Mouse (Mus musculus): ENCODE measurements around the gene Top3a. TPM values are rescaled to one million over a fixed set of nuclear protein-coding genes. Genes with fewer than 3 reads are reported as not detected.

Top3a gene
- polyA plus RNA-seq, 1 experiment, result 7.3 TPM

DNA sequence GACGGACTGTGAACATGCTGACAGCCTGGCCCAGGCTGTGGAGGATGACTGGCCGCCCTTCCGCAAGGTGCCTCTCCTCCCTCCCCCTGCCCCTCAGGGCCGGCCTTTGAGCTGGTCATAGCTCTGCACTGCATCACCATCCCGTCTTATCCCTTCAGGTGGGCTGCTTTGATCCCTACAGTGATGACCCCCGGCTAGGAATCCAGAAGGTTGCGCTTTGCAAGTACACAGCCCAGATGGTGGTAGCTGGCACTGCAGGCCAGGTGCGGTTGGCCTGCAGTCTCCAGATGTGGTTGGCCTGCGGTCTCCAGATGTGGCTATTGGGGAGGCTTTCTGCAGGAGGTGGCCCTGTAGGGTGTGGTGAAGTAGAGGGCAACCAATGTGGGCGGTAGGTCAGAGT lies 68.5 kb downstream of the Top3a start:
- no peaks in the 10 kb centered on the region; the same call in 1 of the 2 replicates for H3K4me1 ChIP-seq (ENCODE audit: control insufficient read depth, insufficient read depth, insufficient read length)
- H3K27me3 ChIP-seq (ENCODE audit: control insufficient read depth, insufficient read depth, low read length), result no peaks in the 10 kb centered on the region
- H3K27ac ChIP-seq (ENCODE audit: insufficient read depth, low read length), result no peak overlapping the region
- no peak overlapping the region for H3K4me3 ChIP-seq (ENCODE audit: extremely low read depth, insufficient read depth, insufficient read length)
- H3K36me3 ChIP-seq (ENCODE audit: control insufficient read depth, insufficient read depth, low read length), result peaks cover 48% of the 10 kb centered on the region
- TF ChIP-seq POLR2A (IDR thresholded peaks at IDR 0.05; ENCODE audit: low read depth, low read length) (no peak), CTCF (IDR thresholded peaks at IDR 0.05; ENCODE audit: extremely low read depth, insufficient read depth, insufficient read length, insufficient replicate concordance) (no peak)
- DNase-seq (ENCODE audit: low read depth in 1 of 2, low spot score in 2 of 2), result no peak
- 95% methylated on average over 10 of the region's 10 CpGs for WGBS

GRCm38 (mm10) chr11:60707672-60708071 lies 69.5 kb downstream of the Top3a start:
- DNase-seq (ENCODE audit: low read depth in 1 of 2, low spot score in 2 of 2), result peak in 1 of 2 experiments; percentile 11
- Histone ChIP-seq H3K27me3 (ENCODE audit: control insufficient read depth, insufficient read depth, low read length) (no peaks in the 10 kb centered on the region), H3K27ac (ENCODE audit: insufficient read depth, low read length) (no peak overlapping the region), H3K4me1 (ENCODE audit: control insufficient read depth, insufficient read depth, insufficient read length) (peaks cover 3% of the 10 kb centered on the region; the same call in 1 of the 2 replicates), H3K4me3 (ENCODE audit: extremely low read depth, insufficient read depth, insufficient read length) (no peak overlapping the region), H3K36me3 (ENCODE audit: control insufficient read depth, insufficient read depth, low read length) (peaks cover 39% of the 10 kb centered on the region)
- TF ChIP-seq CTCF (IDR thresholded peaks at IDR 0.05; ENCODE audit: extremely low read depth, insufficient read depth, insufficient read length, insufficient replicate concordance) (no peak), POLR2A (IDR thresholded peaks at IDR 0.05; ENCODE audit: low read depth, low read length) (no peak)
- WGBS, result 81% methylated on average over 3 of the region's 3 CpGs

DNA sequence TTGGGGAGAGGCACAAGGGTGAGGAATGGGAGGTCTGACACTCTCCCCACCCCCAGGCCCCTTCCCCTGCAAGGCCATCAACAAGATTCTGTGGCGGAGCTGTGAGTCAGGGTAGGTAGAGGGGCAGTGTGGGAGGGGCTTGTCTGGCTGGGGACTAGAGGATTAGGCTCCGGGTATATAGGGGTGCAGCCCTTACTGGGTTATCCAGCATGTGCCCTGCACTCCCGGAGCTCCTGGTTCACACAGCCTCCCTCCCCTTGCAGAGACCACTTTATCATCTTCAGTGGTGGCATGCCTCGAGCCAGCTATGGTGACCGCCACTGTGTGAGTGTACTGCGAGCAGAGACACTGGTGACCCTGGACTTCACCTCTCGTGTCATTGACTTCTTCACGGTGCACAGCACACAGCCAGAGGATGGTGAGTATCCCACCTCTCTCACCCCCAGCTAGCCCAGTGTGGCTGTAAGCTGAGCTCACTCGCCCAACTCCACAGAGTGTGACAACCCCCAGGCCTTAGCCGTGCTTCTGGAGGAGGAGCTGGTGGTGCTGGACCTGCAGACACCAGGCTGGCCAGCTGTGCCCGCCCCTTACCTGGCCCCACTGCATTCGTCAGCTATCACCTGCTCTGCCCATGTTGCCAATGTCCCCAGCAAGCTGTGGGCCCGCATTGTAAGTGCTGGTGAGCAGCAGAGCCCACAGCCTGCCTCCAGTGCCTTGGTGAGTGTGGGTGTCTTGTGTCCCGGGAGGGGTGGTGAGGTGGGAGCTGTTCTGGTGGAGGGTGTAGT lies 70.3 kb downstream of the Top3a start:
- Histone ChIP-seq H3K27ac (ENCODE audit: insufficient read depth, low read length) (no peak overlapping the region), H3K4me1 (ENCODE audit: control insufficient read depth, insufficient read depth, insufficient read length) (peaks cover 3% of the 10 kb centered on the region; the same call in 1 of the 2 replicates), H3K36me3 (ENCODE audit: control insufficient read depth, insufficient read depth, low read length) (peaks cover 31% of the 10 kb centered on the region), H3K27me3 (ENCODE audit: control insufficient read depth, insufficient read depth, low read length) (no peaks in the 10 kb centered on the region), H3K4me3 (ENCODE audit: extremely low read depth, insufficient read depth, insufficient read length) (no peak overlapping the region)
- WGBS, result 93% methylated on average over 14 of the region's 14 CpGs
- peak in 1 of 2 experiments; percentile 2 for DNase-seq (ENCODE audit: low read depth in 1 of 2, low spot score in 2 of 2)
- TF ChIP-seq POLR2A (IDR thresholded peaks at IDR 0.05; ENCODE audit: low read depth, low read length), result no peak
- TF ChIP-seq CTCF (IDR thresholded peaks at IDR 0.05; ENCODE audit: extremely low read depth, insufficient read depth, insufficient read length, insufficient replicate concordance), result no peak

DNA sequence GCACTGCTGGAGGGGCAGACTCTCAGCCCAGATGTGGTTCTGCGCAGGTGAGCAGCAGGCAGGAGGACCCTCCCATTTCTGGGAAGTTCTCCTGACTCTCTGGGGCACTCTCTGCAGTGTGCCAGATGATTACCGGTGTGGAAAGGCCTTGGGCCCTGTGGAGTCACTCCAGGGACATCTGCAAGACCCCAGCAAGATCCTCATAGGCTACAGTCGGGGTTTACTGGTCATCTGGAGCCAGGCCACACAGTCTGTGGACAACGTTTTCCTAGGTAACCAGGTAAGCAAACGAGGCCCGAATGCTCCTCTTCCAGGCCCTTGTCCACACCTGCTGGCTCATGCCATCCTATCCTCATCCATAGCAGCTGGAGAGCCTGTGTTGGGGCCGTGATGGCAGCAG lies 71.1 kb downstream of the Top3a start:
- H3K4me1 ChIP-seq (ENCODE audit: control insufficient read depth, insufficient read depth, insufficient read length), result peaks cover 3% of the 10 kb centered on the region; the same call in 1 of the 2 replicates
- TF ChIP-seq CTCF (IDR thresholded peaks at IDR 0.05; ENCODE audit: extremely low read depth, insufficient read depth, insufficient read length, insufficient replicate concordance) (no peak), POLR2A (IDR thresholded peaks at IDR 0.05; ENCODE audit: low read depth, low read length) (no peak)
- DNase-seq (ENCODE audit: low read depth in 1 of 2, low spot score in 2 of 2), result peak in 1 of 2 experiments; percentile 1
- no peaks in the 10 kb centered on the region for H3K27me3 ChIP-seq (ENCODE audit: control insufficient read depth, insufficient read depth, low read length)
- H3K36me3 ChIP-seq (ENCODE audit: control insufficient read depth, insufficient read depth, low read length), result peaks cover 25% of the 10 kb centered on the region
- no peak overlapping the region for H3K4me3 ChIP-seq (ENCODE audit: extremely low read depth, insufficient read depth, insufficient read length)
- 89% methylated on average over 7 of the region's 7 CpGs for WGBS
- no peak overlapping the region for H3K27ac ChIP-seq (ENCODE audit: insufficient read depth, low read length)

DNA sequence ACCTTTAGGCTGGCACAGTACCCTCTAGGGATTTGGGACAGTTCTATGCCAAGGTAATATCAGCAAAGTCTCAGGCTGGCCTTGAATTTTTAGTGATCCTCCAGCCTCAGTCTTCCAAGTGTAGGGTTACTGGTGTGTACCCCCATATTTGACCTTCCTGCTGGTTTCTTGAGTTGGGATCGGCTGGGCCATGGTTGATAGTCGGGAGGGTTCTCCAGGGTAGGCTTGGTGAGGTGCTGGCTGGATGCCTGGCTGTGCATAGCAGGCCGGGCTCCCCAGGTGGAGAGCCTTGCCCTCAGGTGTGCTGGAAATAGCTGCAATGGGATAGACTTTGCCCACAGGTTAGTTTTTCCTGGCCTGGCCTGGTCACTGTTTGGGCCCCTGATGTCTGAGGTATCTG lies 71.9 kb downstream of the Top3a start:
- Histone ChIP-seq H3K4me1 (ENCODE audit: control insufficient read depth, insufficient read depth, insufficient read length) (peaks cover 3% of the 10 kb centered on the region; the same call in 1 of the 2 replicates), H3K4me3 (ENCODE audit: extremely low read depth, insufficient read depth, insufficient read length) (no peak overlapping the region), H3K36me3 (ENCODE audit: control insufficient read depth, insufficient read depth, low read length) (peaks cover 25% of the 10 kb centered on the region), H3K27ac (ENCODE audit: insufficient read depth, low read length) (no peak overlapping the region), H3K27me3 (ENCODE audit: control insufficient read depth, insufficient read depth, low read length) (no peaks in the 10 kb centered on the region)
- TF ChIP-seq CTCF (IDR thresholded peaks at IDR 0.05; ENCODE audit: extremely low read depth, insufficient read depth, insufficient read length, insufficient replicate concordance), result no peak
- 92% methylated on average over 3 of the region's 3 CpGs for WGBS
- DNase-seq (ENCODE audit: low read depth in 1 of 2, low spot score in 2 of 2), result peak in 1 of 2 experiments; percentile 2

DNA sequence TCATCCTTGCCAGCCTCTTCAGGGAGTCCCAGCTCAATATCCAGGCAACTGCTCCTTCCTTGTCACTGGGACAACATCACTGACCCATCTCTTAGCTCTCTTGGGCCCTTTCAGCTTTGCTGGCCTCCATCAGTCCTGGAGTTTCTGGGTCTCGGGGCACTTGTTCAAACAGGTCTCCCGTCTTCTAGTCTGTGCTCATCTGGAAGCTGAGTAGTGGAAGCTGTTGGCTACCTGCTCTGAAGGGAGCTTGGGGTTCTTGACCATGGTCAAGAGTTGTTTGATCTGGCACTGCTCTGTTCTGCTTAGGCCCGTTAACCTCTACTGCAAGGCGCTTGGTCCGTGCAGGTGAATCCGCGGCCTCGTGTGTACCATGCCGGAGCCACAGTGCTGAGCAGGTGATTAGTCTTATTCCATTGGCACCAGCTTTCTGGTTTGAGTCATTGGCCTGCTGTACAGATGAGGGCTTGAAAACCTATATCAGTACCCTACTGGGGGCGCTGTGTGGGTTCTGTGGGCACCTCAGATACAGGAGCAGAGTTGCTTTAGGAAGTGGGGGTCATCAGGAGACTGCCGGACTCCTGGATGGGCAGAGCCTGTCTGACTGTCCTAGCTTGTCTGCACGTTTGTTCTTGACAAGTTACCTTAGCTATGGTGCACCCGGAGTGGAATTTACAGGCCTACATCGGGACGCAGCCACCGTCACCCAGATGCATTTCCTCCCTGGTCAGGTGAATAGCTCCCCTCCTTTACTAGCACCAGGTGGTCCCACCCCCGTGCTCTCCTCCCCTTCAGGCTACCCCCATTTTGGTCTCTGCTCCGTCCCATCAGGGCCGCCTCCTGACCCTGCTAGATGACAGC lies 72.9 kb downstream of the Top3a start:
- H3K36me3 ChIP-seq (ENCODE audit: control insufficient read depth, insufficient read depth, low read length), result peaks cover 22% of the 10 kb centered on the region
- peak in 1 of 2 experiments; percentile 2 for DNase-seq (ENCODE audit: low read depth in 1 of 2, low spot score in 2 of 2)
- no peaks in the 10 kb centered on the region for H3K27me3 ChIP-seq (ENCODE audit: control insufficient read depth, insufficient read depth, low read length)
- no peak overlapping the region for H3K4me3 ChIP-seq (ENCODE audit: extremely low read depth, insufficient read depth, insufficient read length)
- WGBS, result 96% methylated on average over 19 of the region's 19 CpGs
- TF ChIP-seq POLR2A (IDR thresholded peaks at IDR 0.05; ENCODE audit: low read depth, low read length) (no peak), CTCF (IDR thresholded peaks at IDR 0.05; ENCODE audit: extremely low read depth, insufficient read depth, insufficient read length, insufficient replicate concordance) (no peak)
- peaks cover 3% of the 10 kb centered on the region; the same call in 1 of the 2 replicates for H3K4me1 ChIP-seq (ENCODE audit: control insufficient read depth, insufficient read depth, insufficient read length)
- no peak overlapping the region for H3K27ac ChIP-seq (ENCODE audit: insufficient read depth, low read length)
